Mouse (Mus musculus) adrenal gland, adult 2 months (tissue): ENCODE results near the gene Oas1f. TPM values are rescaled to one million over a fixed set of nuclear protein-coding genes. Genes with fewer than 3 reads are reported as not detected.
"Not testable (repeated sequence)": the region's sequence is repeated elsewhere in the genome, so short reads cannot be mapped to it uniquely, and the experiment has no call there.

Experiments
- DNase-seq: peaks from one replicate; pipeline ENCODE4 v3.0.0; 2021
- polyA plus RNA-seq: library from polyadenylated mRNA; depleted of rRNA; stranded (reverse); fragments of >200 nt; gene quantifications from 2 replicates; pipeline ENCODE4 v1.2.3, GENCODE M21; 2012
- total RNA-seq, 2 experiments: library from RNA; stranded (reverse); gene quantifications; 2 replicates each; pipeline ENCODE4 v1.2.3; 2021

Oas1f gene
- total and polyA plus RNA-seq, 3 experiments, result not detected

- no peak for DNase-seq
These were observed 24.3 kb downstream of the Oas1f start for GRCm38 (mm10) chr5:120871469-120871868.

GRCm38 (mm10) chr5:120876839-120877238 lies 29.7 kb downstream of the Oas1f start:
- not testable (repeated sequence) for DNase-seq

- not testable (repeated sequence) for DNase-seq
These were observed 30.2 kb downstream of the Oas1f start for GRCm38 (mm10) chr5:120877407-120877806.

DNA sequence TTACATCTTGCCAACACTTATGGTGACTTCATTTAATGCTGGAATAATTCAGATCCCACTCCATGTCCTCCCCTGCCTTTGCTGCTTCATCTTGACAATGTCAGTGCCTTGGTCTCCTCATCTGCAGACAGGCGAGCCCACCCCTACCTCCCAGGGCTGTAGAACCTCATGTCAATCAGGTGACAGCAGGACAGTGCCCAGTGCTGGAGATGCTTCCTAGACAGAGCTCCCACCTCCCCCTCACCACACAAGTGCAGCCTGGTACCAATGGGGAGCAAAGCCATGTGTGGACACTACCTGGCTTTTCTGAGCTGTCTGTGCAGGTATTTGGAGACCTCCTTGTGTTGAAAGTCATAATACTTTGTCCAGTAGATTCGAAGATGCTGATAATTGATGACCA lies 31.6 kb downstream of the Oas1f start:
- DNase-seq, result not testable (repeated sequence)

GRCm38 (mm10) chr5:120881681-120882080 lies 34.5 kb downstream of the Oas1f start:
- not testable (repeated sequence) for DNase-seq

- not testable (repeated sequence) for DNase-seq
These were observed 40.2 kb downstream of the Oas1f start, which contains the start of gene Oas1g for GRCm38 (mm10) chr5:120887413-120887812. TSS of gene Oas1g (minus strand) at chr5:120887613.

DNA sequence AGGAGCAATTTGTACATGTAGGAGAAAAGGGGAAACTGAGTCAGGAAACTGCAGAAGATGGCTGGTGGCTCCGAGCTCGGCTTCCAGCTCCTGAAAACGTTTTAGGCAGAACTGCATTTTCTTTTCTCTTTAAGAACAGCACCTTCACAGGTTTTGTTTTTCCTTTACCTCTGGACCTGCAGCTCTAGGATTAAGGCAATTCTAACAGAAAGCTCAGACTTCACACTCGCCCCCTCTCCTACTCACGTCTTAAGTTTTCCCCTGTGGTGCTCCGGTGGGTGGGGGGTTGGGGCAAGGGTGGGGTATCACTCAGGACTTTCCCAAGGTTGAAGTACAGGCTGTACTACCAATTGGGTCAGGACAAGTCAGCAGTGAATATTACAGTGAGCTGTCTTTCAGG lies 40.7 kb downstream of the Oas1f start:
- DNase-seq, result no peak

DNA sequence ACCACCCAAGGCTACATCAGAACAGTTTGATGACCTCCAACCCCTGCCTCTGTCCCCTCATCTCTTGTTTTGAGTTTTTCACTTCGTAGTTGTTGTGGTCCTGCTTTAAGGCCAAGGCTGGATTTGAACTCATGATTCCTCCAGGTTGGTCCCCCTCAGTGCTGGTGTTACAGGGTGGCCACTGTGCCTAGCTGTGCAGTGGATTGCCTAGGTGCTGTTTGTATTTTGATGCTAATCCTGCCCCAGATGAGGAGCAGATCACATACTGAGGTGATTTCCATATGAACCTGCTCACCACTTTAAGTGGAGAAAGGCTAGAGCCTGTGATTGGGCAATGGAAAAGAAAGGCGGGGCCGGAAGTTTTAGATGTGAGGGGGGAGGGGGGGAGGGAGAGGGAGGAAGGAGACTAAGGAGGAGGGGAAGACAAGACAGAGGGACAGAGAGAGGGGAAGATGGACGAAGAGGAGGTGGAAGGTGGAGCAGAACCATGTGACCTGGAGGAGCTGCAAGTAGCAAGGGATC lies 41.2 kb downstream of the Oas1f start:
- DNase-seq, result not testable (repeated sequence)

DNA sequence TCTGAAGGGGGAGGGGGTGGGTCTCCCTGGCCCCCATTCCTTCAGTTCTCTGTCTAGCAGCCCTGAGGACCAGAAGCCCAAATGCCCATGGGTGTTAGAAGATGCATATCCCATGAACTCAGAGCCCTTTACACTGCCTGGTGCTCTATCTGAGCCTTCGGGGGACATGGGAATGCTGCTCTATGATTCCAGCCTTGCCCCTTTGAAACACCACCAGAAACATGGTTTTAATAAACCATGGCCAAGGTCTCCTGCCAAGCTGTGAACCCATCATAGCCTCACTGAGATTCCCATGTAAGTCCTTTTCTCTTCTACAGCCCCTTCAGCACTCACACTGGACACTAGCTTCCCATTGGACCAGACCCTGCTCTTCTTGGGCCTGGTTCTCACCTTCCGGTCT lies 42.9 kb downstream of the Oas1f start:
- no peak for DNase-seq

DNA sequence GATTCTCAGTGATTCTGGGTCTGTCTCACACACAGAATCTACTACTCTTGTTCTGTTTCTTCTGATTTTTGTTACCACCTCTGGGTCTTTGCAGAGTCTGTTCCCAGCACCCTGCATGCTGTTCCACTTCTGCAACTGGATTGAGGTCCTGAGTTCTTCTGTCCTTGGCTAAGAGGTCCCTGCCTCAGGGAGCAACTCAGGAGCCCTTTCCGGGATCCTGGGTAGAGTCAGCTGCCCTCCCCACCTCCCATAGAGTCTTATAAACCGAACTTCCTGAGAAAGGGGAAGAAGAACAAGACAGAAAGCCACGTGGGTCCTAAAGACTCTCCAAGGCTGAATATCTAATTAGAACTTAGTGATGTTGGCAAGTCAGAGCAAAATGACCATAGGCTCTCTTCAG lies 43.8 kb downstream of the Oas1f start:
- DNase-seq, result no peak

DNA sequence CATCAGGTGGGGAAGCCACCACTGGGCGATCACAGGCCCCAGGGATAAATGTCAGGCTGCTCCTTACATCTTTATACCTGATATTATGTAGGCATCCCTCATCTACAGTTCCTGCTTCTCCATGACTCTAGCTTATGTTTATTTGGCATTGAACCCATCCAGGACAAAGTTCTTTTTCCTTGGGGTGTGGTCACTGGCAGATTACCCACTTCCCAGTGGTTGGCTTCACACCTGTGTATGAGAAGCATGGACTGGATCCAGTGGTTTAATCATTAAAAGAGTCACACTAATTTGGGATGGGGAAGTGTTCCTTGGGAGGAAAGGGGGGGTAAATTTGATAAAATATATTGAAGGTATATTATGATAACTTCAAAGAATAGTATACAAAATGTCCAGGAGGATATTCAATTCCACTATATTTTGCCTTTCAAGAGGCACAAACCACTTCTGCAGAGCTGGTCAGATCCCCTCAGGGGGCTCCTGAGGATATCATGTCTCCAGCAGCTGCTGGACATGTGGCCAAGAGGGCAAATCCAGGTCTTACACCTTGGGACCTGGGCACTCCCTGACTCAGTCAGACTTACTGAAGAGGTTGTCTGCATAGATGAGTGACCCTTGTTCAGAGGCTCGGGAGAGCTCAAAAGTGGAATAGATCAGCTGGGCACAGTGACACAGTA lies 44.5 kb downstream of the Oas1f start:
- not testable (repeated sequence) for DNase-seq

DNA sequence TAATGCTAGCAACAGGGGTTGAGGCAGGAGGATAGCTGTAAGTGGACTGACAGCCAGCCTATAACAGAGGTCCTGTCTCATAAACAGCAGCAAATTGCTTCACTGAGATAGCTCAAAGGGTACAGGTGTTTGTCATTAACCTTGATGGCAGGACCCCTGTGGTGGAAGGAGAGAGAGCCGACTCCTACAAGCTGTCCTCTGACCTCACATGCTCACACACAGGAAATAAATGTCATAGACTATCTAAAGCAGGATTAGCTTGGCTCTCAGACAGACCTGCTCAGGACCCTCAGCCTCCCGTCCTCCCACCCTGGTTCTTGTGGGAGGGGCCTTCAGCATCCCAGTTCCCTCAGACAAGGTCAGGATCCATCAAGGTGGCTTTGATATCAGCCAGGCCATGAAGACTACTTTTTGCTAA lies 45.1 kb downstream of the Oas1f start:
- no peak for DNase-seq

DNA sequence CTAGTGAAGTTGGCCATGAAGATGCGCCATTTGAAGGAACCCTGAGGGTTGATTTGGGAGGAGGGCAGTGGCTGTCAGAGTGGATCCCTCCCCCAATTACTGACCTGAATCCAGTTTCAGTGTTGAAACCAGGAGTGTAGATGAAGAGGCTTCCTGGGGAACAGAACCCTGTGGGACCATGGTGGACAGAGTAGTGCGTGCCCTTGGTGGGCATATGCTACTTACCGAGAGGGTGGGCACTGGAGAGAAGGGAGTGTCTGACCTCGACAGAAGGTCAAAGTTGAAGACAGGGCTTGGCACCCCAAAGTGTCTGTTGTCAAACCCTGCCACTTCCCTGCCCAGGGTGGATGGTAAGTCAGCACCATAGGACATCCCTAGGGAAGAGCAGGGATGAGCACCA lies 46.7 kb downstream of the Oas1f start:
- not testable (repeated sequence) for DNase-seq

DNA sequence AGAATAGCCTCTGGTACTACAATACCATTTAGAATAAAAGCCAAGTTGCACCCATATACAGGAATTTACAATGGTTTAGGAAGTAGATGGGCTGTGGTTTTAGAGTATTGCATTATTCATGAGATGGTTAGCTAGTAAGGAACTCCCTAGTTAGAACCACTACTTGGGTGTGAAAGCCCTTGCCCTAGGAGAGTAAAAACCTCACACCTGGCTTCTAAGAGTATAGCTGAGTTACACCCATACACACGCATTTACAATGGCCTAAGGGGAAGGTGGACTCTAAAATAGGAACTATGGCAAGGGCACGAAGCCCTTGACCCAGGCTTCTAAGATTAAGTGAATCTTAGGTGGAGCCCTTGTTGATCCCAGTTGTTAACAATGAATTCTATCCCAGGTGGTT lies 47.5 kb downstream of the Oas1f start:
- DNase-seq, result not testable (repeated sequence)

DNA sequence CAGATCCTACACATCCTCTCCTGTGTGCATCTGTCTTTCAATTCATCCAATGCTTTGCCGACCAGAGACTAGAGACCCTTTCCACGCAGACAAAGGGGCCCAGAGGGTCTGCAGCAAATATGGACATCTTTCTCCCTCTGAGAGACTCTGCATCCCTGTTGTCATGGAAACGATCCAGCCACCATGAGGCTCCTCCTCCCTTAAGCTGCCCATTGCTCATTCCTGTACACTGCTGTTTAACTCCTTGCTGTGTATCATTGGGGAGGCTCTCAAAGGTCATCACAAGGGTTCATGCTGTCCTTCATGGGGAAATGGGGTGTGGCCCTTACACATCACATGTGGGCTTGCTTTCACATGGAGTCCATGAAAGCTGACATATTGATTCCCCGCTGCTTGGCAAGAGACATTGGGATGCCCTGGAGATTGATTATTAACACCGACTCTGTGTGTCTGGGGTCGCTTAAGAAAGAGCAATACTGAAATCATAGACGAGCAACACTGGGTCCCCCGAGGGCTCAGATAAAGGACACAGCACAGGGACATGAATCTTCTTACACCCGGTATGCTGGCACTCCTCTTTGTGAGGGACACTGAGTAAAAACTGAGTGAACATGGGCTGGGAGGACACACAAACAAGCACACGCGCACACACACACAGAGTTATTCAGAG lies 48.2 kb downstream of the Oas1f start:
- DNase-seq, result no peak

DNA sequence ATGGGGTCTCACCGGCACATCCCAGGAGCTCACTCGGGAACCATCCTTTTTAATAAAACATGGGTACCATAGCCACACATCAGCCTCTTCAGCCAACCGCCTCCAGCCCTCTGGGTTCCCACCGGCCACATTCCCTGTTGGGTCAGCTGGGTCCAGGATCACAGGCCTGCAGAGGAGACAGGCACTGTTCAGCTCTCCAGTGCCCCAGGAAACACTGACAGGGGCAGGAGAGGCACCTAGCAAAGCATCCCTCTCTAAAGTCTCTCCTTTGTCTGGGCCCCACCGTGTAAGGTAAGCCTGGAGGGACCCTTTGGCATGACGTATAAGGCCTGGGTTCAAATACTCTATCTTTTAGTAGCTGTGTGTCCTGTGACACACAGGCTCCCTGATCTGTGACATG lies 51.1 kb downstream of the Oas1f start:
- no peak for DNase-seq

DNA sequence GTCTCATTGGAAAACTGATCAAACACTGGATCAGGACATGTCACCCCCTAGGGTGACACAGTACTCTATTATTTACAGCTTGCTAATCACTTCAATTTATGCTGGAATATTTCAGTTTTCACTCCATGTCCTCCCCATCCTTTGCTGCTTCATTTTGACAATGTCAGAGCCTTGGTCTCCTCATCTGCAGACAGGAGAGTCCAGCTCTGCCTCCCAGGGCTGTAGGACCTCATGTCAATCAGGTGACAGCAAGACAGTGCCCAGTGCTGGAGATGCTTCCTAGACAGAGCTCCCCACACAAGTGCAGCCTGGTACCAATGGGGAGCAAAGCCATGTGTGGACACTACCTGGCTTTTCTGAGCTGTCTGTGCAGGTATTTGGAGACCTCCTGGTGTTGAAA lies 51.6 kb downstream of the Oas1f start:
- DNase-seq, result no peak

GRCm38 (mm10) chr5:120900666-120901065 lies 53.5 kb downstream of the Oas1f start:
- no peak for DNase-seq

DNA sequence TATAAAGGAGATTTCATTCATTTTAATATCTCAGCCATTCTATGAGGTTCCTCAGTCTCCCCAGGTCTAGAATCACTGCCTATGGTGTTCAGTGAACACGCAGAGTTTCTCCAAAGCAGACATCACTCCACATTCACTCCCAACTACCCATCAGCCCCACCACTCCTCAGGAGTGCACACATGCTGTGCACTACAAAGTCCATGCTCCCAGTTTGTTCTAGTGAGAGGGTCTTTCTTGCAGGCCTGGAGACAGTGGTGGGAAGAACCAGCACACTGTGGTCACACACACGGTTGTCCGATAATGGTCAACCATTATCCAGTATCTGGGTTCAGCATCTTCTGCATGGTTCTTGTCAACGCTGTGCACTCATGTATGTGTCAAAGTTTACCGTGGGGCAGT lies 54.9 kb downstream of the Oas1f start:
- DNase-seq, result no peak

GRCm38 (mm10) chr5:120906791-120907733 lies 59.9 kb downstream of the Oas1f start, which contains the start of gene Oas1a:
TSS of gene Oas1a (minus strand) at chr5:120907521.
- DNase-seq, result peak; percentile 26
